Mouse (Mus musculus) G1E (cell line): ENCODE measurements at regions not wholly inside any gene's neighbourhood (a gene's known extent, or its start where the extent isn't known, plus 50 kb on each side); places are given as distances from the start of the nearest gene placed in this dataset.

Experiments used
- ATAC-seq: 2 replicates; pipeline ENCODE4 v1.8.0; 2016; ENCODE audit warnings: mild to moderate bottlenecking; ENCODE audit not compliant: insufficient number of reproducible peaks, poor library complexity, low FRiP score, severe bottlenecking; ENCODE audit errors: extremely low read depth
- DNase-seq: peaks from one replicate; pipeline ENCODE4 v3.0.0; 2012; ENCODE audit warnings: low spot score
- H3K27me3 ChIP-seq: 2 replicates; pipeline ENCODE4 v1.6.1; 2012; ENCODE audit warnings: mild to moderate bottlenecking, low read length, inconsistent platforms; ENCODE audit not compliant: insufficient read depth
- H3K36me3 ChIP-seq: replicated peaks from 2 replicates; pipeline ENCODE3; 2012; ENCODE audit warnings: mild to moderate bottlenecking, inconsistent platforms
- H3K4me1 ChIP-seq: 2 replicates; pipeline ENCODE4 v1.6.1; 2012; ENCODE audit warnings: low read depth, low read length, inconsistent platforms, mixed read lengths; ENCODE audit not compliant: insufficient read depth
- H3K4me3 ChIP-seq: 2 replicates; pipeline ENCODE4 v1.5.1; 2012; ENCODE audit warnings: low read depth, mild to moderate bottlenecking, inconsistent platforms, low read length, moderate library complexity, mixed read lengths
- H3K9me3 ChIP-seq: replicated peaks from 2 replicates; pipeline ENCODE4 v1.6.1; 2012; ENCODE audit warnings: inconsistent platforms
- CTCF ChIP-seq: IDR thresholded peaks from 2 replicates; pipeline ENCODE4 v1.5.1; 2012; ENCODE audit warnings: low read depth, low read length, inconsistent platforms, mixed read lengths
- GATA1 ChIP-seq: IDR thresholded peaks from 2 replicates; pipeline ENCODE4 v1.6.1; 2012; ENCODE audit warnings: borderline replicate concordance, low read length, inconsistent platforms, mixed read lengths
- GATA2 ChIP-seq: IDR thresholded peaks from 2 replicates; pipeline ENCODE4 v1.6.1; 2012; ENCODE audit warnings: low read depth, low read length, inconsistent platforms, borderline replicate concordance
- POLR2AphosphoS5 ChIP-seq: IDR thresholded peaks from 2 replicates; pipeline ENCODE4 v1.6.1; 2012; ENCODE audit warnings: low read depth, low read length, inconsistent platforms; ENCODE audit not compliant: insufficient replicate concordance
- TAL1 ChIP-seq: conservative IDR thresholded peaks from 2 replicates; pipeline ENCODE4 v1.6.1; 2012; ENCODE audit warnings: low read depth, low read length, inconsistent platforms, mixed read lengths

GRCm38 (mm10) chr6:84324185-84324584 is 269.5 kb downstream of the Cyp26b1 start:
- ATAC-seq (no peak), DNase-seq (no peak)
- no peaks in the 10 kb centered on the region for H3K36me3 ChIP-seq
- TF ChIP-seq GATA1 = no peak
- no peak for TF ChIP-seq POLR2AphosphoS5
- no peak for TF ChIP-seq TAL1
- no peak for TF ChIP-seq CTCF
- TF ChIP-seq GATA2 = no peak
- no peaks in the 10 kb centered on the region for H3K4me1 ChIP-seq
- no peak overlapping the region for H3K4me3 ChIP-seq
- H3K27me3 ChIP-seq = no peaks in the 10 kb centered on the region; the same call in 1 of the 2 replicates
- H3K9me3 ChIP-seq = no peaks in the 10 kb centered on the region

- Histone ChIP-seq H3K4me1 (no peaks in the 10 kb centered on the region), H3K9me3 (no peaks in the 10 kb centered on the region), H3K36me3 (no peaks in the 10 kb centered on the region), H3K27me3 (no peaks in the 10 kb centered on the region; the same call in 1 of the 2 replicates), H3K4me3 (no peak overlapping the region)
- ATAC-seq (no peak), DNase-seq (no peak)
- TF ChIP-seq GATA1 (no peak), TAL1 (no peak), POLR2AphosphoS5 (no peak), CTCF (no peak), GATA2 (no peak)
Measured at GRCm38 (mm10) chr6:84322528-84322927, 271.2 kb downstream of the Cyp26b1 start.

- DNase-seq = no peak
- Histone ChIP-seq H3K4me1 (no peaks in the 10 kb centered on the region), H3K9me3 (no peaks in the 10 kb centered on the region), H3K27me3 (no peaks in the 10 kb centered on the region; the same call in 1 of the 2 replicates), H3K36me3 (no peaks in the 10 kb centered on the region), H3K4me3 (no peak overlapping the region)
- TF ChIP-seq CTCF = no peak
- no peak for TF ChIP-seq POLR2AphosphoS5
- no peak for TF ChIP-seq GATA2
- TF ChIP-seq TAL1 = no peak
- TF ChIP-seq GATA1 = no peak
- no peak for ATAC-seq
Measured at GRCm38 (mm10) chr6:84320586-84320985, 273.1 kb downstream of the Cyp26b1 start.

GRCm38 (mm10) chr6:84318774-84319173 is 274.9 kb downstream of the Cyp26b1 start:
- Histone ChIP-seq H3K9me3 (no peaks in the 10 kb centered on the region), H3K27me3 (no peaks in the 10 kb centered on the region), H3K4me3 (no peak overlapping the region), H3K36me3 (no peaks in the 10 kb centered on the region), H3K4me1 (no peaks in the 10 kb centered on the region)
- ATAC-seq (no peak), DNase-seq (no peak)
- TF ChIP-seq CTCF (no peak), GATA2 (no peak), POLR2AphosphoS5 (no peak), GATA1 (no peak), TAL1 (no peak)

- no peak overlapping the region for H3K4me3 ChIP-seq
- DNase-seq = no peak
- H3K9me3 ChIP-seq = no peaks in the 10 kb centered on the region
- ATAC-seq = no peak
- H3K27me3 ChIP-seq = no peaks in the 10 kb centered on the region
- H3K36me3 ChIP-seq = no peaks in the 10 kb centered on the region
- H3K4me1 ChIP-seq = no peaks in the 10 kb centered on the region
- TF ChIP-seq GATA1 (no peak), GATA2 (no peak), TAL1 (no peak), CTCF (no peak; the same call in 1 of the 2 replicates)
Measured at GRCm38 (mm10) chr6:84317026-84317425, 276.7 kb downstream of the Cyp26b1 start.

- peaks cover 3% of the 10 kb centered on the region; the same call in 1 of the 2 replicates for H3K27me3 ChIP-seq
Measured at GRCm38 (mm10) chr6:84315175-84315912, 278.4 kb downstream of the Cyp26b1 start.

More at GRCm38 (mm10) chr6:84315175-84315912, 278.4 kb downstream of the Cyp26b1 start:
- ATAC-seq (no peak), DNase-seq (no peak)
- no peaks in the 10 kb centered on the region for H3K9me3 ChIP-seq
- no peak overlapping the region for H3K4me3 ChIP-seq
- no peak for TF ChIP-seq GATA2
- no peak for TF ChIP-seq CTCF
- TF ChIP-seq POLR2AphosphoS5 = no peak
- TF ChIP-seq GATA1 = no peak
- TF ChIP-seq TAL1 = no peak
- H3K4me1 ChIP-seq = no peaks in the 10 kb centered on the region
- H3K36me3 ChIP-seq = no peaks in the 10 kb centered on the region
